Mouse (Mus musculus): ENCODE results near the gene Slc35e3.

DNA sequence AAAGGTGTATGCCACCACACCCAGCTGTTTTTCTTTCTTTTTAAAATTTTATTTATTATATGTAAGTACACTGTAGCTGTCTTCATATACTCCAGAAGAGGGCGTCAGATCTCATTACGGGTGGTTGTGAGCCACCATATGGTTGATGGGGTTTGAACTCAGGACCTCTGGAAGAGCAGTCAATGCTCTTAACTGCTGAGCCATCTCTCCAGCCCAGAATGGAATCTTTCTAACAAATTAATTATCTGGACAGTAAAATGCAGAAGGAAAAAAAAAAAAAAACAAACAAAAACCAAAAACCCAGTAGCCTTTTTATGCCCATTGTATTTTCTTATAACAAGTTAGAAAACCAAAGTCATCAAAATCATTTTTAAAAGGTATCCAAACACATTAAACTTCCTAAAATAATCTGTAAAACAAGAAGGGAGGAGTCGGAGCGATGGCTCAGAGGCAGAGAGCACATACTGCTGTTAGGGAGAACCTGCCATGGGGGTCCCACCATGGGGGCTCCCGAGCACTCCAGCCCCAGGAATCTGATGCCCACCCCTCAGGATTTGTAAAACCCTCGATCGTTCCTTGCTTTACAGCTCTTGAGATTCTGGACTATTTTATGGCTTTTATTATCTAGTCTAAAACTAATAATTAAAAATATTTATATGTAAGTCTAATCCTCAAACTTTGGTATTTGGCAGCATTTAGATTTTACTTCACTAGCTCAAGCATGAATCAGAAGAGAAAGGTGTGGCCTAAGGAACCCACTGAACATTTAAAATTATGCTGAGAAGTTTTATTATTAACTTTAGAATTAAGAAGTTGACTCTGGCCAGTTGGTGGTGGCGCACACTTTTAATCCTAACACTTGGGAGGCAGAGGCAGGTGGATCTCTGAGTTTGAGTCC is 7.8 kb upstream of the Slc35e3 start:
- TF ChIP-seq CTCF (IDR thresholded peaks at IDR 0.05; ENCODE audit: low read depth, low read length) (no peak), POLR2A (IDR thresholded peaks at IDR 0.05; ENCODE audit: insufficient read depth, low read length) (no peak)
